8 mouse cellular contexts compared by ENCODE assay signal in the genomic region with DNA sequence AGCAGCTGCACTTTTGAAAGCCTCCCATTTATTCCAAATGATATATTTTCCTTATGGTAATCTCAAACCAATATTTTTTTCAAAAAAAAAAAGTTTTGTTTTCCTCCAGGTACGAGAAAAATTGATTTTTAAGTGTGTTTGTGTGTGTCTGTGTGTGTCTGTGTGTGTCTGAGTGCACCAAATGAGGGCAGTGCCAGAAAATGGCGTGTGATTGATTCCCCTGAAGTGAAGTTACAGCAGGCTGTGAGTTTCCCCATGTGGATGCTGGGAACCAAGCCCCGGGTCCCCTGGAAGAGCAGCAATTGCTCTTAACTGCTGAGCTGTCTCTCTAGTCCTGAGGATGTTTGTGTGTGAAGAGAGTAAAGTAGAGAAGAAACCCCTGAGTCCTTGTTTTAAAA. TPM values are rescaled to one million over a fixed set of nuclear protein-coding genes. Genes with fewer than 3 reads are reported as not detected.
DNase-seq lines count a peak whose midpoint lies in the region; ATAC-seq and TF ChIP-seq lines count a peak whose summit lies in the region.

No protein-coding gene starts in this region.

- intact Hi-C loops in heart, postnatal 36 days (cut with DNase I): loop anchor here (5.0 kb wide), 1 partner anchor 366 kb away; the partner anchor contains the start of gene Lamtor4

- H3K27ac ChIP-seq in forebrain, embryonic 16.5 days (ENCODE audit: low read length): peak overlapping the region; percentile 95
- peak overlapping the region; percentile 81 for H3K27ac ChIP-seq in liver, postnatal 0 days (ENCODE audit: low read depth)

- peak overlapping the region; percentile 89 for H3K4me3 ChIP-seq in E14TG2a.4 (replicated peaks; ENCODE audit: low read length)
- H3K4me3 ChIP-seq in forebrain, embryonic 16.5 days (replicated peaks; ENCODE audit: low read length): peak overlapping the region; percentile 81
- peak overlapping the region; percentile 83 for H3K4me3 ChIP-seq in liver, postnatal 0 days (ENCODE audit: low read depth, low read length)

- H3K4me2 ChIP-seq in forebrain, embryonic 16.5 days (ENCODE audit: low read length): peak overlapping the region; percentile 84
- peak overlapping the region; percentile 91 for H3K4me2 ChIP-seq in liver, postnatal 0 days (ENCODE audit: low read depth, low read length)

- WGBS in forebrain, embryonic 16.5 days: 7% methylated on average over 3 of the region's 3 CpGs
- WGBS in liver, postnatal 0 days (ENCODE audit: insufficient replicate concordance): 12% methylated on average over 3 of the region's 3 CpGs

- H3K9me3 ChIP-seq in E14TG2a.4 (ENCODE audit: low read length): no peaks in the 10 kb centered on the region
- peaks cover under 1% of the 10 kb centered on the region; the same call in 1 of the 2 replicates for H3K9me3 ChIP-seq in forebrain, embryonic 16.5 days (ENCODE audit: control insufficient read depth, low read length)
- no peaks in the 10 kb centered on the region for H3K9me3 ChIP-seq in liver, postnatal 0 days (ENCODE audit: low read length)

- peak overlapping the region; percentile 97 for H3K9ac ChIP-seq in forebrain, embryonic 16.5 days (replicated peaks; ENCODE audit: low read depth, low read length)
- peak overlapping the region; percentile 89 for H3K9ac ChIP-seq in liver, postnatal 0 days (replicated peaks)

- no peak for ATAC-seq in forebrain, embryonic 16.5 days
- no peak for ATAC-seq in liver, postnatal 0 days
- no peak for ATAC-seq in CD4-positive, CD25-positive, alpha-beta regulatory T cell, adult 4 months

- H3K36me3 ChIP-seq in E14TG2a.4 (ENCODE audit: insufficient read depth, low read length): no peaks in the 10 kb centered on the region
- 0 out of 2 replicates have a peak, but pooled peaks cover under 1% of the 10 kb centered on the region for H3K36me3 ChIP-seq in forebrain, embryonic 16.5 days (ENCODE audit: control insufficient read depth, insufficient read depth)
- H3K36me3 ChIP-seq in liver, postnatal 0 days (replicated peaks; ENCODE audit: insufficient read depth, low read length): no peaks in the 10 kb centered on the region

- H3K4me1 ChIP-seq in E14TG2a.4 (replicated peaks; ENCODE audit: low read depth, low read length): peaks cover 33% of the 10 kb centered on the region
- peaks cover 28% of the 10 kb centered on the region for H3K4me1 ChIP-seq in forebrain, embryonic 16.5 days (replicated peaks; ENCODE audit: control insufficient read depth, insufficient read depth, low read length)
- H3K4me1 ChIP-seq in liver, postnatal 0 days (ENCODE audit: insufficient read depth): peaks cover 5% of the 10 kb centered on the region

- no peak for TF ChIP-seq EP300 in liver, postnatal 0 days (IDR thresholded peaks at IDR 0.05; ENCODE audit: low read depth)

- no peaks in the 10 kb centered on the region for H3K27me3 ChIP-seq in E14TG2a.4 (ENCODE audit: insufficient read depth, low read length)
- no peaks in the 10 kb centered on the region for H3K27me3 ChIP-seq in forebrain, embryonic 16.5 days (replicated peaks; ENCODE audit: control insufficient read depth, insufficient read depth, low read length)
- H3K27me3 ChIP-seq in liver, postnatal 0 days (ENCODE audit: insufficient read depth, low read length): no peaks in the 10 kb centered on the region

- DNase-seq in heart, adult 11 months: peak; percentile 50
- no peak for DNase-seq in heart, postnatal 36 days
- DNase-seq in liver, postnatal 0 days: peak; percentile 21
- DNase-seq in adrenal gland, postnatal 36 days: no peak
- DNase-seq in adrenal gland, adult (ENCODE audit: inconsistent age in 2 of 2, low spot score in 1 of 2): no peak

- TF ChIP-seq CTCF in E14TG2a.4 (conservative IDR thresholded peaks at IDR 0.05; ENCODE audit: low read length): no peak
- TF ChIP-seq CTCF in liver, postnatal 0 days (IDR thresholded peaks at IDR 0.05; ENCODE audit: low read depth): no peak

RNA-seq across cellular contexts. Expression of gene A430033K04Rik, which starts 0.8 kb away (rescaled TPM):
- 1 to 10 TPM; 4.1 to 4.7 TPM for total RNA-seq in heart, postnatal 36 days (2021)
- 27.7 and 28.4 TPM in 2 replicates for polyA plus RNA-seq in forebrain, embryonic 16.5 days (2015; fragmentation: Nextera tagmentation; extraction: Ambion mirVana)
- polyA plus RNA-seq in liver, postnatal 0 days (2015; fragmentation: Nextera tagmentation; extraction: Ambion mirVana): 2.6 and 2.7 TPM in 2 replicates
- polyA plus RNA-seq in CD4-positive, CD25-positive, alpha-beta regulatory T cell, adult 4 months (2017; shearing (Covaris generic)): 10 to 100 TPM in 1 of 2 experiments, 1 to 10 TPM in 1; 6.6 to 11.8 TPM
- 1 to 10 TPM; 4.0 to 4.1 TPM for total RNA-seq in adrenal gland, postnatal 36 days (2021)

RNA-seq across cellular contexts. Expression of gene Zfp68, which starts 3.9 kb away (rescaled TPM):
- total RNA-seq in heart, postnatal 36 days (2021): 10 to 100 TPM; 20.6 to 21.6 TPM
- polyA plus RNA-seq in forebrain, embryonic 16.5 days (2015; fragmentation: Nextera tagmentation; extraction: Ambion mirVana): 113 and 132 TPM in 2 replicates
- 10.3 and 12.1 TPM in 2 replicates for polyA plus RNA-seq in liver, postnatal 0 days (2015; fragmentation: Nextera tagmentation; extraction: Ambion mirVana)
- polyA plus RNA-seq in CD4-positive, CD25-positive, alpha-beta regulatory T cell, adult 4 months (2017; shearing (Covaris generic)): 10 to 100 TPM; 45.0 to 47.6 TPM
- 10 to 100 TPM; 18.7 to 20.8 TPM for total RNA-seq in adrenal gland, postnatal 36 days (2021)

RNA-seq across cellular contexts. Expression of gene 1700123K08Rik, which starts 59.0 kb away (rescaled TPM):
- not detected for total RNA-seq in heart, postnatal 36 days (2021)
- polyA plus RNA-seq in forebrain, embryonic 16.5 days (2015; fragmentation: Nextera tagmentation; extraction: Ambion mirVana): not detected in 2 replicates
- polyA plus RNA-seq in liver, postnatal 0 days (2015; fragmentation: Nextera tagmentation; extraction: Ambion mirVana): not detected in 2 replicates
- not detected for polyA plus RNA-seq in CD4-positive, CD25-positive, alpha-beta regulatory T cell, adult 4 months (2017; shearing (Covaris generic))
- not detected for total RNA-seq in adrenal gland, postnatal 36 days (2021)

Comparison
In these comparisons a context has a peak if more than half of its experiments do, and no peak if none do; other contexts are left out.
1. DNase-seq: peak in heart, adult 11 months (single experiment) and liver, postnatal 0 days (single experiment); none in heart, postnatal 36 days (0 of 2), adrenal gland, postnatal 36 days (0 of 2) and adrenal gland, adult (0 of 2).
2. Peak in every context shown above with its lines, with median percentiles within 50 percentile points of each other: H3K4me3 ChIP-seq.